Mouse (Mus musculus) spleen, adult 2 months (tissue): ENCODE measurements around the gene Olfr559. TPM values are rescaled to one million over a fixed set of nuclear protein-coding genes. Genes with fewer than 3 reads are reported as not detected.

Experiments
- DNase-seq, 2 experiments: peaks; one replicate each; pipeline versions ENCODE4 v3.0.0 to v3.0.0-alpha.2; 2012 to 2021; ENCODE audit warnings: low spot score in 2 of 2, low read depth in 1 of 2
- H3K27ac ChIP-seq: fragments of 200-500 bp; 2 replicates; pipeline ENCODE4 v1.5.1; 2012; ENCODE audit warnings: low read length, inconsistent platforms; ENCODE audit not compliant: insufficient read depth
- H3K27me3 ChIP-seq: fragments of 200-500 bp; 2 replicates; pipeline ENCODE4 v1.6.1; 2012; ENCODE audit warnings: mild to moderate bottlenecking, moderate library complexity, low read length, inconsistent platforms; ENCODE audit not compliant: control insufficient read depth, insufficient read depth
- H3K36me3 ChIP-seq: fragments of 200-500 bp; 2 replicates; pipeline ENCODE4 v1.6.1; 2012; ENCODE audit warnings: mild to moderate bottlenecking, low read length, inconsistent platforms; ENCODE audit not compliant: control insufficient read depth, insufficient read depth
- H3K4me1 ChIP-seq: fragments of 200-500 bp; 2 replicates; pipeline ENCODE4 v1.6.1; 2011; ENCODE audit warnings: inconsistent platforms; ENCODE audit not compliant: control insufficient read depth, insufficient read depth, insufficient read length
- H3K4me3 ChIP-seq: fragments of 200-500 bp; 2 replicates; pipeline ENCODE4 v1.5.1; 2011; ENCODE audit warnings: mild to moderate bottlenecking, inconsistent platforms; ENCODE audit not compliant: insufficient read depth, insufficient read length; ENCODE audit errors: extremely low read depth
- CTCF ChIP-seq: fragments of 200-500 bp; IDR thresholded peaks from 2 replicates; pipeline ENCODE4 v1.5.1; 2011; ENCODE audit warnings: mild to moderate bottlenecking, inconsistent platforms; ENCODE audit not compliant: insufficient read depth, insufficient read length, insufficient replicate concordance; ENCODE audit errors: extremely low read depth
- POLR2A ChIP-seq: fragments of 200-500 bp; IDR thresholded peaks from 2 replicates; pipeline ENCODE4 v1.6.1; 2011; ENCODE audit warnings: low read depth, low read length, inconsistent platforms
- WGBS: fragments of 180-500 bp; shearing (Covaris S2); methylation state at CpG from one replicate; pipeline ENCODE4 v1.1.7; 2018; 5-methylcytosine and 5-hydroxymethylcytosine counted together
- polyA plus RNA-seq: library from polyadenylated mRNA; depleted of rRNA; stranded (reverse); fragments of >200 nt; gene quantifications from 2 replicates; pipeline ENCODE4 v1.2.3, GENCODE M21; 2012; rRNA removed

Gene Olfr559
- polyA plus RNA-seq: not detected in 2 replicates

GRCm38 (mm10) chr7:102727391-102727790 lies at the start of gene Olfr559:
Olfr559 (minus strand) TSS chr7:102727491.
- Histone ChIP-seq H3K27me3 (no peaks in the 10 kb centered on the region), H3K4me1 (no peaks in the 10 kb centered on the region), H3K4me3 (no peak within 1 kb of the TSS), H3K27ac (no peak within 1 kb of the TSS), H3K36me3 (no peaks in the 10 kb centered on the region)
- TF ChIP-seq POLR2A (no peak), CTCF (no peak)
- DNase-seq: no peak

DNA sequence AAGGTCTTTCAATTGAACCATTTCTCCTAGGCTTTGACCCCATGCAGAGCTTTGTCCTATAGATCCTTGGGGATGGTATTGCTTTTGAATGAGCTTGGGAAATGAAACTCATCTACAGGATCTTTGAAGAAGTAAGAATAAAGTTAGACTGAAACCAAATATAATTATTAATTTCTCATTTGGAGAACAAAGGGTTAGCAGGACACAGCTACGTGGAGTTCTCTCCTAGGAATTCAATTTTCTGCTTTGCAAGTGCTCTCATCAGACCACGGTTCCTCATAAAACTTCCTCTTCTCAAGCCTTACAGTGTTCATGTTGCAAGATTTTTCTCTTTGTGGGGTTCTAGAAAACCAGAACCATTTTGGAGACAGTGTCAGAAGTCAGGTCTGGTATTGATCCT lies 43.6 kb upstream of the Olfr559 start, which contains the start of gene Olfr561:
Gene Olfr561, plus strand, starts transcription at position 301 of the 400 bp plus-strand sequence.
- 18% methylated on average over 2 of the region's 2 CpGs for WGBS
- Histone ChIP-seq H3K4me3 (no peak within 1 kb of the TSS), H3K4me1 (no peaks in the 10 kb centered on the region), H3K27ac (no peak within 1 kb of the TSS), H3K36me3 (no peaks in the 10 kb centered on the region), H3K27me3 (no peaks in the 10 kb centered on the region)
- no peak for DNase-seq
- TF ChIP-seq CTCF (no peak), POLR2A (no peak)

GRCm38 (mm10) chr7:102759266-102759665 lies 32.0 kb upstream of the Olfr559 start, which contains the start of the genes Olfr560 and Olfr78:
Olfr560 (minus strand) TSS chr7:102759366.
Olfr78 (minus strand) TSS chr7:102759471.
- H3K4me3 ChIP-seq: no peak within 1 kb of the TSS
- H3K36me3 ChIP-seq: no peaks in the 10 kb centered on the region
- 87% methylated on average over 4 of the region's 4 CpGs for WGBS
- H3K27ac ChIP-seq: no peak within 1 kb of the TSS
- TF ChIP-seq POLR2A (no peak), CTCF (no peak)
- DNase-seq: no peak
- H3K4me1 ChIP-seq: no peaks in the 10 kb centered on the region
- H3K27me3 ChIP-seq: no peaks in the 10 kb centered on the region

DNA sequence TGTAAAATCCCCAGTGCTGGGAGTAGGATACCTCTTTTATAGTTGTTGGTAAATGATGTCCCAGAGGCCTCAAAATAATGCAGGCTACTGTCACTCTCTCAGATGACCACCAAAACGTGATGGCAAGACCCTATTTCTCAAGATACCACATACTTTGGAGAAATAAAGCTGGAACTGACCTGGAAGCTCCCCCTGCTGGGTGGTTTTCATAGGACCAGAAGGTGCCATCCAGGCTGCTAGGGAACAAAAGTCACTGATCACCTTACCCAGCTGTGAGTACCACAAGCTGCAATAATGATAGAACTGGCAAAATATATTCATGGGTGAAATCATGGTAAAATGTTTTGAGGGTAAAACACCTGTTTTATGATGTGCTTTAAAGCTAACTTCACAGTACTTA lies 24.8 kb upstream of the Olfr559 start:
- Histone ChIP-seq H3K4me3 (no peak overlapping the region), H3K36me3 (no peaks in the 10 kb centered on the region), H3K27ac (no peak overlapping the region), H3K4me1 (no peaks in the 10 kb centered on the region), H3K27me3 (no peaks in the 10 kb centered on the region)
- 5% methylated on average over 1 of the region's 1 CpGs for WGBS
- no peak for DNase-seq
- TF ChIP-seq CTCF: no peak
- no peak for TF ChIP-seq POLR2A

GRCm38 (mm10) chr7:102737705-102738104 lies 10.4 kb upstream of the Olfr559 start:
- 56% methylated on average over 2 of the region's 2 CpGs for WGBS
- no peaks in the 10 kb centered on the region for H3K36me3 ChIP-seq
- no peak for DNase-seq
- H3K4me1 ChIP-seq: no peaks in the 10 kb centered on the region
- H3K4me3 ChIP-seq: no peak overlapping the region
- TF ChIP-seq POLR2A (no peak), CTCF (no peak)
- H3K27ac ChIP-seq: no peak overlapping the region
- H3K27me3 ChIP-seq: no peaks in the 10 kb centered on the region

DNA sequence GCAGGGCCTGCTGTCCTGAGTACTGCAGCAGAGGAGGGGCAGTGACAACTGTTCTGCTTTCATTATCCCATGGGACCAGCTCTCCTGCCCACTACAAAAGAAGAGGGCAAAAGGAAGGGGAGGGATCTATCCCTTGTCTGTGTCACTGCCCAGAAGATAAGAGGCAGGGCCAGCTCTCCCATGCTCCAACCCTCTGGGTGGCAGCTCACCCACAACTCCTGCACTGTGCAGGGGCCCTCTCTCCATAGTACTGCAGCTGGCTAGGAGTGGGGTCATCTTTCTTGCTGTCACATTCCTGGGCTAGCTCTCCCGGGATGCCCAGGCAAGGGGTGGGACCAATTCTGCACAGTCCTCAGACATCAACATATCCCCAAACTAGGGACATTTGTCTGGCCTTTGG lies 6.5 kb upstream of the Olfr559 start:
- TF ChIP-seq CTCF (no peak), POLR2A (no peak)
- Histone ChIP-seq H3K27ac (no peak overlapping the region), H3K4me3 (no peak overlapping the region), H3K36me3 (no peaks in the 10 kb centered on the region), H3K27me3 (no peaks in the 10 kb centered on the region), H3K4me1 (no peaks in the 10 kb centered on the region)
- no peak for DNase-seq
- 73% methylated on average over 1 of the region's 1 CpGs for WGBS

- TF ChIP-seq CTCF (no peak), POLR2A (no peak)
- H3K36me3 ChIP-seq: no peaks in the 10 kb centered on the region
- H3K27ac ChIP-seq: no peak within 1 kb of the TSS
- no peaks in the 10 kb centered on the region for H3K27me3 ChIP-seq
- 37% methylated on average over 1 of the region's 1 CpGs for WGBS
- H3K4me1 ChIP-seq: no peaks in the 10 kb centered on the region
- DNase-seq: no peak
- no peak within 1 kb of the TSS for H3K4me3 ChIP-seq
Measured at GRCm38 (mm10) chr7:102718970-102719369, 8.3 kb downstream of the Olfr559 start, which contains the start of gene Olfr33. Olfr33 (minus strand) TSS chr7:102719070.

DNA sequence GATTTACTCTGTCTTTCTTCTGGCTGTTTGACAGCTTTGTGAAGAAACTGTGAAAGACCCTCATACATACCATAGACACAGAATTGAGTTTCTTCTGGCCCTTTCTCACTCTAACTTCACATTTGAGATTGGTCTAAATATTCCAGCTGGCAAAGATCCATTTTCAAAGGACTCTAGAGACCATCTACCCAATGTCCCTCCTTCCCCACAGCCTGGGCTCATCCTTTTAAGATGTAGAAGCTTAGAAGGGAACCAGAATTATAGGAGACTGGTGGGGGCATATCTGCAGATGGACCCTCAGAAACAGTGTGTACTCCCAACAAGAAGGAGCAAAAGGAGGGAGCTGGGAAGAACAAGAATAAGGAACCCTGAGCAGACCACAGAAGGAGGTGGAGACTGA lies 25.4 kb downstream of the Olfr559 start, which contains the start of gene Olfr558:
Gene Olfr558, plus strand, starts transcription at position 301 of the 400 bp plus-strand sequence.
- Histone ChIP-seq H3K27me3 (no peaks in the 10 kb centered on the region), H3K4me3 (no peak within 1 kb of the TSS), H3K36me3 (no peaks in the 10 kb centered on the region), H3K4me1 (no peaks in the 10 kb centered on the region), H3K27ac (no peak within 1 kb of the TSS)
- TF ChIP-seq CTCF (no peak), POLR2A (no peak)
- DNase-seq: no peak
